8 mouse cellular contexts compared by ENCODE assay signal in the genomic region with DNA sequence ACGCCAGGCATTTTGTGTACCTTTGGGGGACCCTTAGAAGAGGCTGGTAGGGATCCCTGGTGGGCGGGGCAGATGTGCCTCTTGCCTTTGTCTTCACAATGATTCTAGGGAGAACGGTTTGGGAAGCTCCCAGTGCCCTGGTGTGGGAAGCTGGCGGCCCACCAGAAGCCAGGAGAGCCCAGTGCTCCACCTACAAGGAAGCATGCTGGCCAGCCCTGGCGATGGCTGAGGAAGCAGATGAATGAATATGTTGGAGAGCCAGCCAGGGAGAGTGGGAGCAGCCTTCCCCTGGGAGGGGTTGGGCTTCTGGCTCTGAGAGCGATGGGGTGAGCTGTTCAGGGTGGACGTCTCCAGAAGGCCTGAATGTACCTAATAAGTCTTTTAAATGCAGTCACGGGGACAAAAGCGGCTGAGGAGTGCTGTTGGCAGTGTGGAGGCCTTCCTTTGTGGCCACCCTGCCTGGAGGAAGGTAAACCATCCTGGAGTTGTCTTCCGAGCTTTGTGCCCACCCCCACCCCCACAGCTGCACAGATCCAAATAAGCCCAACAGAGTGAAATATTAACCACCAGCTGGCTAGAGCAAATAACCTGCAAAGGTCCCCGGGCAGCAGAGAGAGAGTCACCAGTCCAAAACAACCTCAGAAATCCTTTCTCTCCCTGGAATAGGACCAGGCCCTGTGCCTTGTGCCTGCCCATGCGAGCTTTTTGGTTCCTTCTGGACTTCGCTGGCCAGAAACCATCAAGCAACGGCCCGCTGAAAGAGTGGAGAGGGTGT. TPM values are rescaled to one million over a fixed set of nuclear protein-coding genes. Genes with fewer than 3 reads are reported as not detected.
A peak's percentile ranks its signal among the peaks of the same experiment; 100 is the strongest.
DNase-seq lines count a peak whose midpoint lies in the region; ATAC-seq and TF ChIP-seq lines count a peak whose summit lies in the region.

No protein-coding gene starts in this region.

- H3K27me3 ChIP-seq in Patski, result no peaks in the 10 kb centered on the region
- peaks cover 20% of the 10 kb centered on the region for H3K27me3 ChIP-seq in intestine, embryonic 15.5 days (replicated peaks)
- peaks cover 50% of the 10 kb centered on the region for H3K27me3 ChIP-seq in midbrain, embryonic 12.5 days
- peaks cover 9% of the 10 kb centered on the region; the same call in 1 of the 2 replicates for H3K27me3 ChIP-seq in stomach, embryonic 16.5 days (ENCODE audit: control insufficient read depth, insufficient read depth, low read length)

- DNase-seq in Patski (ENCODE audit: low read depth, low spot score), result peak; percentile 84
- peak; percentile 62 to 72 for DNase-seq in cerebellum, postnatal 25 days
- DNase-seq in gastrocnemius, postnatal 25 days, result peak; percentile 72
- peak; percentile 48 to 64 for DNase-seq in left cerebral cortex, postnatal 10 days (ENCODE audit: extremely low spot score in 1 of 2, low spot score in 2 of 2)

- TF ChIP-seq CTCF in Patski (IDR thresholded peaks at IDR 0.05), result no peak

- WGBS in intestine, embryonic 15.5 days, result 23% methylated on average over 15 of the region's 15 CpGs
- 21% methylated on average over 15 of the region's 15 CpGs for WGBS in midbrain, embryonic 12.5 days
- WGBS in stomach, embryonic 16.5 days, result 25% methylated on average over 15 of the region's 15 CpGs

- peak; percentile 37 for ATAC-seq in Patski
- peak; percentile 14; the same call in 1 of the 2 replicates for ATAC-seq in intestine, embryonic 15.5 days
- ATAC-seq in midbrain, embryonic 12.5 days (ENCODE audit: low FRiP score, low read depth), result no peak
- peak; percentile 31; the same call in 1 of the 2 replicates for ATAC-seq in stomach, embryonic 16.5 days (ENCODE audit: insufficient read depth, low FRiP score)
- ATAC-seq in CD4-positive, CD25-positive, alpha-beta regulatory T cell, adult 4 months, result no peak

- no peaks in the 10 kb centered on the region for H3K9me3 ChIP-seq in intestine, embryonic 15.5 days
- H3K9me3 ChIP-seq in midbrain, embryonic 12.5 days, result no peaks in the 10 kb centered on the region
- H3K9me3 ChIP-seq in stomach, embryonic 16.5 days (replicated peaks; ENCODE audit: control insufficient read depth, low read length), result no peaks in the 10 kb centered on the region

- POLR2A ChIA-PET in Patski (lab: Charles Lee), result interaction anchor here (0.5 to 2.8 kb wide), 17 partner anchors 12 to 1274 kb away, joined by 3 to 20 read pairs (median 4); no protein-coding TSS in a partner anchor

- peaks cover 38% of the 10 kb centered on the region for H3K4me1 ChIP-seq in intestine, embryonic 15.5 days (replicated peaks)
- peaks cover 69% of the 10 kb centered on the region for H3K4me1 ChIP-seq in midbrain, embryonic 12.5 days
- H3K4me1 ChIP-seq in stomach, embryonic 16.5 days (ENCODE audit: control insufficient read depth, insufficient read depth, low read length), result peaks cover 18% of the 10 kb centered on the region

- peak overlapping the region; percentile 23 for H3K27ac ChIP-seq in intestine, embryonic 15.5 days
- H3K27ac ChIP-seq in midbrain, embryonic 12.5 days (replicated peaks), result peak overlapping the region; percentile 91
- H3K27ac ChIP-seq in stomach, embryonic 16.5 days (ENCODE audit: low read length), result peak overlapping the region; percentile 28

- CTCF ChIA-PET in Patski (lab: Charles Lee), result interaction anchor here (0.6 to 1.6 kb wide), 6 partner anchors 10 to 101 kb away, joined by 3 to 6 read pairs (median 3); no protein-coding TSS in a partner anchor

- intact Hi-C loops in left cerebral cortex, postnatal 10 days (cut with DNase I), result no loop called here

- peak overlapping the region; percentile 55 for H3K4me3 ChIP-seq in intestine, embryonic 15.5 days (replicated peaks)
- peak overlapping the region; percentile 69 for H3K4me3 ChIP-seq in midbrain, embryonic 12.5 days
- peak overlapping the region; percentile 78 for H3K4me3 ChIP-seq in stomach, embryonic 16.5 days (replicated peaks; ENCODE audit: low read length)

- peak overlapping the region; percentile 59 for H3K9ac ChIP-seq in intestine, embryonic 15.5 days
- H3K9ac ChIP-seq in midbrain, embryonic 12.5 days (replicated peaks), result peak overlapping the region; percentile 79
- peak overlapping the region; percentile 90 for H3K9ac ChIP-seq in stomach, embryonic 16.5 days (ENCODE audit: low read length)

- H3K36me3 ChIP-seq in intestine, embryonic 15.5 days, result no peaks in the 10 kb centered on the region
- H3K36me3 ChIP-seq in midbrain, embryonic 12.5 days, result peaks cover 18% of the 10 kb centered on the region
- no peaks in the 10 kb centered on the region for H3K36me3 ChIP-seq in stomach, embryonic 16.5 days (ENCODE audit: control insufficient read depth, insufficient read depth, low read length)

- in situ Hi-C loops in Patski (cut with MboI; ENCODE audit: low pct_unique_long_range_greater_than_20kb), result loop anchor here (10.0 kb wide), 1 partner anchor 238 kb away; a partner anchor contains a TSS

- peak overlapping the region; percentile 97 for H3K4me2 ChIP-seq in intestine, embryonic 15.5 days (replicated peaks)
- H3K4me2 ChIP-seq in midbrain, embryonic 12.5 days (replicated peaks), result peak overlapping the region; percentile 90
- H3K4me2 ChIP-seq in stomach, embryonic 16.5 days (ENCODE audit: low read depth, low read length), result peak overlapping the region; percentile 96

RNA-seq across cellular contexts. Expression of a gene that starts 2.2 kb away (rescaled TPM):
- polyA plus RNA-seq in Patski (2021), result 188 TPM
- total RNA-seq in gastrocnemius, postnatal 25 days (2021), result 10 to 100 TPM; 14.2 to 19.2 TPM
- polyA plus RNA-seq in intestine, embryonic 15.5 days (2015; fragmentation: Nextera tagmentation; extraction: Ambion mirVana), result 7.3 and 8.2 TPM in 2 replicates
- total RNA-seq in left cerebral cortex, postnatal 10 days (2021), result 10 to 100 TPM; 49.0 to 49.2 TPM
- polyA plus RNA-seq in midbrain, embryonic 12.5 days (2016; fragmentation: Nextera tagmentation; extraction: Ambion mirVana), result 26.6 and 31.9 TPM in 2 replicates
- polyA plus RNA-seq in stomach, embryonic 16.5 days (2015; fragmentation: Nextera tagmentation; extraction: Ambion mirVana), result 4.8 and 5.4 TPM in 2 replicates
- not detected for polyA plus RNA-seq in CD4-positive, CD25-positive, alpha-beta regulatory T cell, adult 4 months (2017; shearing (Covaris generic))

Comparison
In these comparisons a context has a peak if more than half of its experiments do, and no peak if none do; other contexts are left out.
1. ATAC-seq: peak in Patski (single experiment), intestine, embryonic 15.5 days (single experiment) and stomach, embryonic 16.5 days (single experiment); none in midbrain, embryonic 12.5 days (single experiment) and CD4-positive, CD25-positive, alpha-beta regulatory T cell, adult 4 months (single experiment).
2. H3K27ac ChIP-seq: peak in every context shown above with its lines; median percentile 91 in midbrain, embryonic 12.5 days; 28 in stomach, embryonic 16.5 days; 23 in intestine, embryonic 15.5 days.
3. Peak in every context shown above with its lines, with median percentiles within 50 percentile points of each other: DNase-seq, H3K4me2 ChIP-seq, H3K4me3 ChIP-seq and H3K9ac ChIP-seq.